Mouse (Mus musculus) liver, adult 2 months (tissue): Measurements from ENCODE around the gene Col15a1. TPM values are rescaled to one million over a fixed set of nuclear protein-coding genes. Genes with fewer than 3 reads are reported as not detected.

Experiments
- DNase-seq: peaks from one replicate; pipeline ENCODE4 v3.0.0-alpha.2; 2011; ENCODE audit warnings: low read depth, low spot score; ENCODE audit errors: extremely low read depth
- H3K27ac ChIP-seq: fragments of 200-500 bp; replicated peaks from 2 replicates; pipeline ENCODE4 v1.5.1; 2012; ENCODE audit warnings: low read depth, mild to moderate bottlenecking, control low read depth, inconsistent platforms, low read length; ENCODE audit not compliant: insufficient read depth
- H3K27me3 ChIP-seq: fragments of 200-500 bp; 2 replicates; pipeline ENCODE4 v1.6.1; 2012; ENCODE audit warnings: mild to moderate bottlenecking, moderate library complexity, low read length, inconsistent platforms; ENCODE audit not compliant: control insufficient read depth, insufficient read depth
- H3K36me3 ChIP-seq: fragments of 200-500 bp; 2 replicates; pipeline ENCODE4 v1.6.1; 2012; ENCODE audit warnings: low read length, inconsistent platforms; ENCODE audit not compliant: control insufficient read depth, insufficient read depth
- H3K4me1 ChIP-seq: fragments of 200-500 bp; 2 replicates; pipeline ENCODE4 v1.6.1; 2011; ENCODE audit warnings: low read length; ENCODE audit not compliant: control insufficient read depth, insufficient read depth
- H3K4me3 ChIP-seq: fragments of 200-500 bp; 2 replicates; pipeline ENCODE4 v1.5.1; 2011; ENCODE audit warnings: low read depth, mild to moderate bottlenecking, control low read depth, low read length, moderate library complexity; ENCODE audit not compliant: insufficient read depth
- H3K79me2 ChIP-seq: fragments of 200-500 bp; 2 replicates; pipeline ENCODE4 v1.6.1; 2012; ENCODE audit warnings: inconsistent platforms, mild to moderate bottlenecking, low read length, moderate library complexity; ENCODE audit not compliant: control insufficient read depth, insufficient read depth
- H3K9ac ChIP-seq: fragments of 200-500 bp; 2 replicates; pipeline ENCODE4 v1.6.1; 2012; ENCODE audit warnings: low read depth, mild to moderate bottlenecking, control low read depth, inconsistent platforms, low read length
- CTCF ChIP-seq: fragments of 200-500 bp; IDR thresholded peaks from 2 replicates; pipeline ENCODE4 v1.5.1; 2011; ENCODE audit warnings: low read depth, low read length, control low read depth
- POLR2A ChIP-seq: fragments of 200-500 bp; IDR thresholded peaks from 2 replicates; pipeline ENCODE4 v1.6.1; 2011; ENCODE audit warnings: low read length, control low read depth; ENCODE audit not compliant: insufficient read depth; ENCODE audit errors: extremely low read depth
- WGBS: fragments of 180-500 bp; shearing (Covaris S2); methylation state at CpG from one replicate; pipeline ENCODE4 v1.1.7; 2018; 5-methylcytosine and 5-hydroxymethylcytosine counted together
- polyA plus RNA-seq: library from polyadenylated mRNA; depleted of rRNA; stranded (reverse); fragments of >200 nt; gene quantifications from 2 replicates; pipeline ENCODE4 v1.2.3, GENCODE M21; 2012
- total RNA-seq: library from RNA; depleted of rRNA; stranded (reverse); fragments of >200 nt; gene quantifications from 2 replicates; pipeline ENCODE4 v1.2.3, GENCODE M21; 2014

Col15a1 gene
- total and polyA plus RNA-seq, 2 experiments: 4.9 TPM

GRCm38 (mm10) chr4:47311467-47311866, 103.5 kb downstream of the Col15a1 start:
- no peak for DNase-seq
- WGBS: 94% methylated on average over 6 of the region's 6 CpGs
- Histone ChIP-seq H3K27me3 (no peaks in the 10 kb centered on the region), H3K4me1 (no peaks in the 10 kb centered on the region), H3K36me3 (no peaks in the 10 kb centered on the region), H3K27ac (no peak overlapping the region), H3K79me2 (no peaks in the 10 kb centered on the region), H3K4me3 (no peak overlapping the region), H3K9ac (no peak overlapping the region)
- TF ChIP-seq POLR2A: no peak
- TF ChIP-seq CTCF: no peak

- no peaks in the 10 kb centered on the region for H3K79me2 ChIP-seq
- TF ChIP-seq CTCF (no peak), POLR2A (no peak)
- no peak for DNase-seq
- H3K27me3 ChIP-seq: no peaks in the 10 kb centered on the region
- H3K9ac ChIP-seq: no peak overlapping the region
- 91% methylated on average over 7 of the region's 7 CpGs for WGBS
- H3K4me1 ChIP-seq: no peaks in the 10 kb centered on the region
- H3K36me3 ChIP-seq: no peaks in the 10 kb centered on the region
- H3K4me3 ChIP-seq: no peak overlapping the region
- H3K27ac ChIP-seq: no peak overlapping the region
Observed at GRCm38 (mm10) chr4:47311929-47312328, 104.0 kb downstream of the Col15a1 start.

- no peaks in the 10 kb centered on the region for H3K27me3 ChIP-seq
- no peak overlapping the region for H3K9ac ChIP-seq
- H3K27ac ChIP-seq: no peak overlapping the region
- TF ChIP-seq POLR2A (no peak), CTCF (no peak)
- no peak for DNase-seq
- H3K4me3 ChIP-seq: no peak overlapping the region
- H3K4me1 ChIP-seq: no peaks in the 10 kb centered on the region
- 88% methylated on average over 14 of the region's 14 CpGs for WGBS
- H3K36me3 ChIP-seq: no peaks in the 10 kb centered on the region
- H3K79me2 ChIP-seq: no peaks in the 10 kb centered on the region
Observed at GRCm38 (mm10) chr4:47312676-47313075, 104.7 kb downstream of the Col15a1 start.

- no peak overlapping the region for H3K9ac ChIP-seq
- H3K27ac ChIP-seq: no peak overlapping the region
- TF ChIP-seq CTCF: no peak
- no peak for TF ChIP-seq POLR2A
- WGBS: 78% methylated on average over 8 of the region's 8 CpGs
- no peaks in the 10 kb centered on the region for H3K4me1 ChIP-seq
- no peaks in the 10 kb centered on the region for H3K79me2 ChIP-seq
- H3K27me3 ChIP-seq: no peaks in the 10 kb centered on the region
- peak; percentile 30 for DNase-seq
- no peak overlapping the region for H3K4me3 ChIP-seq
- H3K36me3 ChIP-seq: no peaks in the 10 kb centered on the region
Observed at GRCm38 (mm10) chr4:47313710-47314410, 105.9 kb downstream of the Col15a1 start.

GRCm38 (mm10) chr4:47315458-47315857, 107.5 kb downstream of the Col15a1 start:
- 60% methylated on average over 2 of the region's 2 CpGs for WGBS
- peak; percentile 55 for DNase-seq
- no peaks in the 10 kb centered on the region for H3K4me1 ChIP-seq
- no peak for TF ChIP-seq POLR2A
- no peak for TF ChIP-seq CTCF
- no peaks in the 10 kb centered on the region for H3K79me2 ChIP-seq
- no peak overlapping the region for H3K9ac ChIP-seq
- no peaks in the 10 kb centered on the region for H3K36me3 ChIP-seq
- no peaks in the 10 kb centered on the region for H3K27me3 ChIP-seq
- H3K27ac ChIP-seq: no peak overlapping the region
- H3K4me3 ChIP-seq: no peak overlapping the region

GRCm38 (mm10) chr4:47316432-47316831, 108.5 kb downstream of the Col15a1 start:
- Histone ChIP-seq H3K79me2 (no peaks in the 10 kb centered on the region), H3K36me3 (no peaks in the 10 kb centered on the region), H3K9ac (no peak overlapping the region), H3K27ac (no peak overlapping the region), H3K4me1 (no peaks in the 10 kb centered on the region), H3K4me3 (no peak overlapping the region), H3K27me3 (no peaks in the 10 kb centered on the region)
- 64% methylated on average over 6 of the region's 6 CpGs for WGBS
- no peak for TF ChIP-seq POLR2A
- no peak for TF ChIP-seq CTCF
- DNase-seq: no peak
